Mouse (Mus musculus): ENCODE results near the gene Phf12. TPM values are rescaled to one million over a fixed set of nuclear protein-coding genes. Genes with fewer than 3 reads are reported as not detected.

The Phf12 gene
- total RNA-seq, 1 experiment from 2014 or later, result 52.2 TPM

- no peak for DNase-seq
Observed at GRCm38 (mm10) chr11:78073577-78074276, 91.2 kb downstream of the Phf12 start.

GRCm38 (mm10) chr11:78074277-78074652 lies 91.7 kb downstream of the Phf12 start:
- DNase-seq, result no peak

GRCm38 (mm10) chr11:78074666-78075065 lies 92.1 kb downstream of the Phf12 start:
- DNase-seq, result no peak

Small RNA genes lying within 50 kb of the gene (microRNA-seq; reads per million reads assigned to microRNA genes)
- gene Mir144 (369 to 3,034 reads per million in 2 experiments), gene Mir451a (0 reads per million in 2 experiments), gene Mir451b (0 reads per million in 2 experiments)

Other genes with a start within 250 kb of the Phf12 start
- 57.6 and 62.5 TPM in 2 replicates for gene Myo18a, start 219.5 kb upstream of the Phf12 start, total RNA-seq (2021)
- gene Gm10277, start 195.0 kb upstream of the Phf12 start, total RNA-seq (2021), result not detected in 2 replicates
- 3.7 and 21.3 TPM in 2 replicates for gene Pipox, start 88.7 kb upstream of the Phf12 start, total RNA-seq (2021)
- 3.5 and 3.8 TPM in 2 replicates for gene Sez6, start 52.0 kb upstream of the Phf12 start, total RNA-seq (2021)
- 9.9 and 10.3 TPM in 2 replicates for gene Dhrs13, start 49.5 kb downstream of the Phf12 start, total RNA-seq (2021)
- gene Flot2, start 55.2 kb downstream of the Phf12 start, total RNA-seq (2021), result 74.3 and 81.5 TPM in 2 replicates
- 28.8 and 31.6 TPM in 2 replicates for gene Eral1, start 97.6 kb downstream of the Phf12 start, total RNA-seq (2021)
- 18.1 and 19.1 TPM in 2 replicates for gene Fam222b, start 111.9 kb downstream of the Phf12 start, total RNA-seq (2021)
- gene Traf4, start 182.8 kb downstream of the Phf12 start, total RNA-seq (2021), result 47.2 and 50.7 TPM in 2 replicates
- 8.5 and 9.0 TPM in 2 replicates for gene Nek8, start 193.9 kb downstream of the Phf12 start, total RNA-seq (2021)
- 36.4 and 46.4 TPM in 2 replicates for gene Tlcd1, start 194.0 kb downstream of the Phf12 start, total RNA-seq (2021)
- 1,759 and 1,890 TPM in 2 replicates for gene Rpl23a, start 200.8 kb downstream of the Phf12 start, total RNA-seq (2021)
- 89.2 and 92.2 TPM in 2 replicates for gene Rab34, start 205.7 kb downstream of the Phf12 start, total RNA-seq (2021)
- gene Proca1, start 210.6 kb downstream of the Phf12 start, total RNA-seq (2021), result 17.6 and 26.3 TPM in 2 replicates